Mouse (Mus musculus) heart, embryonic 12.5 days (tissue): ENCODE measurements at regions not wholly inside any gene's neighbourhood (a gene's known extent, or its start where the extent isn't known, plus 50 kb on each side); places are given as distances from the start of the nearest gene placed in this dataset.

Experiments
- ATAC-seq: fragments of 200-750 bp; cut with Nextera tagmentation; 2 replicates; pipeline ENCODE4 v1.8.0; 2017; ENCODE audit warnings: moderate TSS enrichment, moderate library complexity; ENCODE audit not compliant: insufficient number of reproducible peaks, low FRiP score
- H3K27ac ChIP-seq: fragments of 300-500 bp; sonication (generic); 2 replicates; pipeline ENCODE4 v1.5.1; 2016; ENCODE audit warnings: mild to moderate bottlenecking, moderate library complexity; ENCODE audit not compliant: poor library complexity, severe bottlenecking
- H3K27me3 ChIP-seq: fragments of 300-500 bp; sonication (generic); replicated peaks from 2 replicates; pipeline ENCODE4 v1.6.1; 2016; ENCODE audit warnings: mild to moderate bottlenecking, moderate library complexity
- H3K36me3 ChIP-seq: fragments of 300-500 bp; sonication (generic); 2 replicates; pipeline ENCODE4 v1.6.1; 2016; ENCODE audit warnings: mild to moderate bottlenecking, moderate library complexity
- H3K4me1 ChIP-seq: fragments of 300-500 bp; sonication (generic); replicated peaks from 2 replicates; pipeline ENCODE4 v1.6.1; 2016; ENCODE audit warnings: mild to moderate bottlenecking
- H3K4me2 ChIP-seq: fragments of 300-500 bp; sonication (generic); 2 replicates; pipeline ENCODE4 v1.6.1; 2016; ENCODE audit warnings: mild to moderate bottlenecking, moderate library complexity
- H3K4me3 ChIP-seq: fragments of 300-500 bp; sonication (generic); 2 replicates; pipeline ENCODE4 v1.5.1; 2016; ENCODE audit warnings: mild to moderate bottlenecking
- H3K9ac ChIP-seq: fragments of 300-500 bp; sonication (generic); 2 replicates; pipeline ENCODE4 v1.6.1; 2016; ENCODE audit warnings: mild to moderate bottlenecking, moderate library complexity
- H3K9me3 ChIP-seq: fragments of 300-500 bp; sonication (generic); replicated peaks from 2 replicates; pipeline ENCODE4 v1.6.1; 2016; ENCODE audit warnings: mild to moderate bottlenecking, moderate library complexity
- WGBS: fragments of 180-500 bp; shearing (Covaris S2); methylation state at CpG from one replicate; pipeline ENCODE4 v1.1.7; 2016; 5-methylcytosine and 5-hydroxymethylcytosine counted together

DNA sequence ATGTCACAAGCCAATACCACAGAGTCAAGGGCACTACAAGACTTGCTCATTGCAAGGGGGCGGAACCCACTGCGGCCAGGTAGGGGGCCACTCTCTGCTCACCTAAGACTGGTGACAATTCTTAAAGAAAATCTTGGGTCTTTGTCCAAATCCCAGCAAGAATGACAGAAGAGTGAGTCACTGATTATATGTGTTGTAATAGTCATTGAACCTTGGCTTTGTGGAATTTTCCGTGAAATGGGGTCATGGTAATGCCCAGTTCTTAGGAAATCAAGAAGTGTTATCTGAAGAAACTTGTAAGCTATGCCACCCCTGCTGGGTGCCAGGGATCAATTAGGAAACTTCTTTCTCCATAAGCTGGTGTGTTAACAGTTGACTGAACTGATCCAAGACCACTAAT, 249.3 kb upstream of the Adgrl2 start:
- WGBS = 90% methylated on average over 3 of the region's 3 CpGs
- H3K4me3 ChIP-seq = no peak overlapping the region
- H3K4me2 ChIP-seq = no peak overlapping the region
- H3K9me3 ChIP-seq = no peaks in the 10 kb centered on the region
- no peak overlapping the region for H3K9ac ChIP-seq
- ATAC-seq = no peak
- H3K36me3 ChIP-seq = no peaks in the 10 kb centered on the region
- H3K27ac ChIP-seq = no peak overlapping the region
- H3K27me3 ChIP-seq = no peaks in the 10 kb centered on the region
- peaks cover 4% of the 10 kb centered on the region; the same call in 1 of the 2 replicates for H3K4me1 ChIP-seq

DNA sequence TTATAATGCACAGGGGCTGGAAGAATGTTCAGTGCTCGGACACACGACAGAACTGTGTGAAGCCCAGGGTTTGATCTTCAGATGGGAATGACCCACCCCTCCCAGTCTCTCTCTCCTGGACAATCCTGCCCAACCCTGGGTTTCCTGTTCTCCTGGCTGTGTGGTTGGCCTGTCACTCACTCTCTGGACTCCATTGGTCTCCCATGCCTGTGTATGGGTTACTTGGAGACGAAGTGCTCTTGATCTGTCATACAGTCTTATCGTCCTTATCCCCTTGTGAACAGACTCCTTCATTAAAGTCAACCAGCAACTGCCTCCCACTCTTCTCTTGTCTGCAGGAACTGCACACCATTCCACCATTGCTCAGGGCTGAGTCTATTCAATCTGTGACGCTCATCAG, 247.7 kb upstream of the Adgrl2 start:
- Histone ChIP-seq H3K4me3 (no peak overlapping the region), H3K9ac (no peak overlapping the region), H3K27me3 (no peaks in the 10 kb centered on the region), H3K4me1 (peaks cover 4% of the 10 kb centered on the region; the same call in 1 of the 2 replicates), H3K9me3 (no peaks in the 10 kb centered on the region), H3K36me3 (no peaks in the 10 kb centered on the region), H3K4me2 (no peak overlapping the region), H3K27ac (no peak overlapping the region)
- ATAC-seq = no peak
- WGBS = 71% methylated on average over 5 of the region's 5 CpGs

DNA sequence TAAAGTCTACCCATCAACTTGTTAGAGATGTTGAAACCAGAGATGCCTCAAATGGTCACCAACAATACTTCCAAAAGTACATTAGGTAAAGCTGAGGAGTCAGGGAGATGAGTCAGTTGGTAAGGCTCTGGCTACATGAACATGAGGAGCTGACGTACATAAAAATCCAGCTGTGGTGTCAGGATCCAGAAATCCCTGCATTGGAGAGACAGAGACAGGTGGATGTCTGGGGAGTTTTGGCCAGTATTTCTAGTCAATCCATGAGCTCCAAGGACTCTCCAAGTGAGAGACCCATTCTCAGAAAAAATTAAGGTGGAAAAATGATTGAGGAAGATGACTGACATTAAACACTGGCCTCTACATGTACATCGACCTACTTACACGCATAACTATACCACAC, 244.8 kb upstream of the Adgrl2 start:
- Histone ChIP-seq H3K4me2 (no peak overlapping the region), H3K9me3 (no peaks in the 10 kb centered on the region), H3K4me3 (no peak overlapping the region), H3K4me1 (no peaks in the 10 kb centered on the region), H3K9ac (no peak overlapping the region), H3K36me3 (no peaks in the 10 kb centered on the region), H3K27ac (no peak overlapping the region), H3K27me3 (no peaks in the 10 kb centered on the region)
- WGBS = 94% methylated on average over 3 of the region's 3 CpGs
- ATAC-seq = no peak

DNA sequence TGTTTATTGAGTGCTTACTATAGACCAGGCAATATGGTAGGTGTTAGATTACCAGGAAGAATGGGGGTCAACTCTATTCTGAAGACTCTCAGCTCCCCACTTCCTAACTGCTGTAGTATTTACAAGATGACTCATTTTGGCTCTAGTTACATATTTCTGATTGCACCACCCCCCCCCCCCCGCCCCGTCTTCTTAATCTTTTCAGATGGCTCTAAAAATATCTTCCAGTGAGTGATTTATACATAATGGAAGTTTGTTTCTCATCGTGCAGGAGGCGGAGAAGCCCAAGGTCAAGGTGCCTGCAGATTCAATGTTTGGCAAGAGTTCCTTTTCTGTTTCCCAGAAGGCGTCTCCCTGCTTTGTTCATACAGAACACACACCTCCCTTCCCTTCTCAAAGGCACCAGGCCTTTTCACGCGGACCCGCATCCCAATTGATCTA, 243.4 kb upstream of the Adgrl2 start:
- WGBS = 70% methylated on average over 8 of the region's 8 CpGs
- Histone ChIP-seq H3K27me3 (no peaks in the 10 kb centered on the region), H3K4me1 (no peaks in the 10 kb centered on the region), H3K9me3 (no peaks in the 10 kb centered on the region), H3K4me3 (no peak overlapping the region), H3K27ac (no peak overlapping the region), H3K9ac (no peak overlapping the region), H3K36me3 (no peaks in the 10 kb centered on the region), H3K4me2 (no peak overlapping the region)
- no peak for ATAC-seq

DNA sequence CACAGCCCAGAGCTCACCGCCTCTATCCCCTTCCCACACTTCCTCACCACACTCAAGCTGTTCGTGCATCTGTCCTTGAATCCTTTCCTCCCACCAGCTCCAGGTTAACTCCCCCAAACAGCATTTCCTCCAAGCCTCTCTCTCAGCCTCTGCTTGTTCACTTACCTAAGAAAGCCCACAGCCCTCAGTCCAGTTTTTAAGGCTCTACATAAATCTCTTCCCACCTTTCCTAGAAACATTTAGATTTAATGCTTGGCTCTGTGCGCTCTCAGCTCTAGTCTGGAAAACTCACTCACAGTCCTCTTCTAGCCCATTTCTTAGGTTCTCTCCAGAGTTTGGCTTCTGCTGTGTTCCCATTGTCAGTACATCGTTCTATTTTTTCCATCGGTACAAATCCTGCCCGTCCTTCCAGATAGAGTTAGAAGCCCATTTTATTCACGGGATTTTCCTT, 242.9 kb upstream of the Adgrl2 start:
- ATAC-seq = no peak
- WGBS = 66% methylated on average over 7 of the region's 7 CpGs
- no peak overlapping the region for H3K27ac ChIP-seq

DNA sequence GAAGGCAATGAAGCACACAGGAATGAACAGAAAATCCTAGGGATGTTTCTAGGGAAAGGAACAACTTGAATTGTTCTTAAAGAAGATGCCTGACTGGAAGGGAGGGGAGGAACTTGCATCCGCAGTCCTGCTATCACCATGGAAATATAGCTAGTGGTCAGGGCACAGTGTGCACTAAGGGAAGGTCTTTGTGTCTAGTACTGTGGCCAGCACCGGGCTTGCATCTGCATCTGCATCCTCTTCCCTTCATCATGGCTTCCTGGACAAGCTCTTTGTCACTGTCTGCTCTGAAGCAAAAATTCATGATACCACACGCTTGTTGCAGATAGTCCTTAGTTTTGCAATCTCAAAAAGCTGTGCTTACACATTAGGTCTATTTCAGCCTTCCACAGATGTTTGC, 241.0 kb upstream of the Adgrl2 start:
- no peak for ATAC-seq
- Histone ChIP-seq H3K4me3 (no peak overlapping the region), H3K36me3 (no peaks in the 10 kb centered on the region), H3K4me1 (no peaks in the 10 kb centered on the region), H3K9me3 (no peaks in the 10 kb centered on the region), H3K27me3 (no peaks in the 10 kb centered on the region), H3K4me2 (no peak overlapping the region), H3K27ac (no peak overlapping the region), H3K9ac (no peak overlapping the region)
- WGBS = 80% methylated on average over 3 of the region's 3 CpGs

More for the DNA sequence above, 242.9 kb upstream of the Adgrl2 start:
- Histone ChIP-seq H3K27me3 (no peaks in the 10 kb centered on the region), H3K36me3 (no peaks in the 10 kb centered on the region), H3K9me3 (no peaks in the 10 kb centered on the region), H3K4me3 (no peak overlapping the region), H3K4me1 (no peaks in the 10 kb centered on the region), H3K4me2 (no peak overlapping the region), H3K9ac (no peak overlapping the region)

DNA sequence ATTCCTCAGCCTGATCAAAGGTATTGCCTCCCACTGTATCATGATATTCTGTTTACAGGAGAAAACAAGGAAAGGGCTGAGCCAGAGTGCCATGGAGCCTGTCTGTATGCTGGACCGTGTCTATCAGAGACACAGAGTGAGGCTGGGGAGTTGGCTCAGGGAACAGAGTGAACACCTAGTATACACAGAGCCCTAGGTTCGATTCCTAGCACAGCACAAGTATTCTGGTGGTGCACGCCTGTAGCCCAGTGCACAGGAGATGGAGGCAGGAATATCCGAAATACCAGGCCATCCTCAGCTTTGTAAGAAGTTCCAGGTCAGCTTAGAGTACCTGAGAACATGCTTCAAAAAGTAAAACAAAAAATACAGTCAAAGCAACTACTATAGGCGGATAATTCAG, 237.2 kb upstream of the Adgrl2 start:
- no peak overlapping the region for H3K27ac ChIP-seq
- no peak overlapping the region for H3K9ac ChIP-seq
- H3K4me2 ChIP-seq = no peak overlapping the region
- WGBS = 79% methylated on average over 5 of the region's 5 CpGs
- H3K36me3 ChIP-seq = no peaks in the 10 kb centered on the region
- no peak overlapping the region for H3K4me3 ChIP-seq
- ATAC-seq = no peak
- no peaks in the 10 kb centered on the region for H3K27me3 ChIP-seq
- H3K4me1 ChIP-seq = no peaks in the 10 kb centered on the region
- no peaks in the 10 kb centered on the region for H3K9me3 ChIP-seq

DNA sequence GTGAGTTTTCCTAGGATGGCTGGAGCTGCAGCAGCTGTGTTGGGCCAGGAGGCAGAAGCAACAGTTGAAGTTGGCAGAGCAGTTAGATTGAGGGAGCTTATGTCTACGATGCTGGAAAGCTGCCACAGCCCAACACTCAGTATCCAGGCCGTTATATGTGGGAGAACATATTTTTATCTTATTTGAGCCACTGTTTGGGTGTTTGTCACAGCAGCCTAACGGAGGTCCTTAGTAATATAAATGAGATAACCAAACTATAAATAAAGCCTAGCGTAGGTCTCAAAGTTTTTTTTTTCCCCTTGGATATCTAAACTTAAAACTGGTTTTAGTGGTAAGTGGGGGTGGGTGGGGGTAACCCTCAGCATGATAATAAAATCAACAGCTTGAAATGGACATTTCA, 236.4 kb upstream of the Adgrl2 start:
- 42% methylated on average over 4 of the region's 4 CpGs for WGBS
- no peak for ATAC-seq

DNA sequence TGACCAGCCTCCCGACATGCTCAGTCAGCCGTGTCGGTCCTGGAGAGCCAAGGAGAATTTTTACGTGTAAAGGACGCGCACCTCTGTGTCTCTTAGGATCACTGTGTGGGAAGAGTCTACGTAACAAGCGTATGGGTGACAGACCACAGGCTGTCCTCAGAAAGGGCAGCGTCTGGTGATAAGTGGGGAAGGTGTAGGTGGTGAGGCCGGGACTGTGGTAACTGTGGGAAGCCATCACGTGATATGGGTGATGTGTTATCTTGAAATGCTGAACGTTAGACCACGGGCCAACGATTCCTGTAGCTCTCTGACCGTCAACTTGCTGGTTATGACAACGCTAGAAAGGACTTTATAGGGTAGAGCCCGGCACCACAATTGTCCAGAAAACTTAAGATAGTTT, 235.3 kb upstream of the Adgrl2 start:
- Histone ChIP-seq H3K4me3 (no peak overlapping the region), H3K4me2 (no peak overlapping the region), H3K36me3 (no peaks in the 10 kb centered on the region), H3K27ac (no peak overlapping the region), H3K9ac (no peak overlapping the region), H3K9me3 (no peaks in the 10 kb centered on the region), H3K4me1 (no peaks in the 10 kb centered on the region), H3K27me3 (no peaks in the 10 kb centered on the region)
- no peak for ATAC-seq
- 71% methylated on average over 17 of the region's 17 CpGs for WGBS

More for the DNA sequence above, 236.4 kb upstream of the Adgrl2 start:
- Histone ChIP-seq H3K27me3 (no peaks in the 10 kb centered on the region), H3K27ac (no peak overlapping the region), H3K4me2 (no peak overlapping the region), H3K4me1 (no peaks in the 10 kb centered on the region), H3K9me3 (no peaks in the 10 kb centered on the region), H3K36me3 (no peaks in the 10 kb centered on the region), H3K4me3 (no peak overlapping the region), H3K9ac (no peak overlapping the region)

DNA sequence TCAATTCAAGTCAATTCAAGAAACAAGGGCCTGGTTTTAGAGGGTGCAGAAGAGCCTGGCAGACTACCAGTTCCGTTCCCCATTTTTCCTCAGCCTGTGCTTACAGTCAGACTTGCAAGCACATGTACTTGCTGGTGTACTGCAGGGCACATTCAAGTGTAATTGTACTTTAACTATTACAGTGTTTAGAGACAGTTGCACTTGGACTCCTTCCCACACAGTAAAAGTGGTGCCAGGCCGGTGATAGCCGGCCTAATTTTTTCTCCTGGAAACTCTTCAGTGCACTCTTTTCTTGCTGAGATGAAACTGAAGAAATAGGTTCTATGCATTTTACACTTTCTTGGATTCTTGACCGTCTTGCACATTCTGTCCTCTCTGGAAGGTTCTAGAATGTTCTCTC, 233.9 kb upstream of the Adgrl2 start:
- Histone ChIP-seq H3K36me3 (no peaks in the 10 kb centered on the region), H3K9me3 (no peaks in the 10 kb centered on the region), H3K9ac (no peak overlapping the region), H3K4me2 (no peak overlapping the region), H3K4me1 (peaks cover 11% of the 10 kb centered on the region; the same call in 1 of the 2 replicates), H3K4me3 (no peak overlapping the region), H3K27ac (no peak overlapping the region), H3K27me3 (no peaks in the 10 kb centered on the region)
- no peak for ATAC-seq
- WGBS = 76% methylated on average over 4 of the region's 4 CpGs

DNA sequence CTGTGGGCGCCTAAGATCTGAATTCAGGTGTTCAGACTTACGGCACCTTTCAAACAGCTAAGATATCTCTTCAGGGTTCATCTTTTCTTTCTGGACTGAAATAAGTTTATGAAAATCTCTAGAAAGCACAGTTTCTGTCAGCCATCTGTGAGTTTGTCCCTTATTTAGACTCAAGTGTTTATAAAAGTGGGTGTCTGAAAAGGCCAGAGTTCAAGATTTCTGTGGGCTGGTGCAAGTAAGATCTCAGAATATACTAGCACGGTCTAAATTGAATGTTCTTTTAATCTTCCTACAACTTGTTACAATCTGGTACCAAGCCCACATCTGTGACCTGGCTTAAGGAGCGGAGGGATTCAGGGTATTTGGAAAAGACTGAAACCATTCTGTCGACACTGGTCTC, 233.4 kb upstream of the Adgrl2 start:
- Histone ChIP-seq H3K36me3 (no peaks in the 10 kb centered on the region), H3K27me3 (no peaks in the 10 kb centered on the region), H3K27ac (no peak overlapping the region), H3K4me3 (no peak overlapping the region), H3K9ac (no peak overlapping the region), H3K4me2 (no peak overlapping the region), H3K9me3 (no peaks in the 10 kb centered on the region), H3K4me1 (peaks cover 14% of the 10 kb centered on the region; the same call in 1 of the 2 replicates)
- no peak for ATAC-seq
- WGBS = 87% methylated on average over 5 of the region's 5 CpGs

DNA sequence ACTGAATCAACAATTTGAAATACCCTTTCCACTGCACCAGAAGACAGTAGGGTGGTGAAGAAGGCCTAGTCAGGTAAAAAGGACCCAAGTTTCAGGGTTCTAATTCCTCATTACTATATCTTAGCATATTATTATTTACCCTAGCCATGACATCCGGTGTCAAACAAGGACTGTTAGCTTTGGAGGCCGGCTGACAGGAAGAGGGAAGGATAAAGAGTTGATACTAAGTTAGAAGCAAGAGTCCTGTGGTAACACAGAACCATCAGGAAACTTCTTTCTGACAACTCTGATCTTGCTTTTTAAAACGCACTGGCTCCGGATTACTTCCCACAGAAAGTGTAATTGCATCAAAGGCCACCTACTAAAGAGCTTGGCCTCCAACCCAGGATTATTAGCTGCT, 230.6 kb upstream of the Adgrl2 start:
- WGBS = 51% methylated on average over 4 of the region's 4 CpGs
- Histone ChIP-seq H3K27me3 (no peaks in the 10 kb centered on the region), H3K4me1 (peaks cover 19% of the 10 kb centered on the region; the same call in 1 of the 2 replicates), H3K36me3 (no peaks in the 10 kb centered on the region), H3K4me2 (no peak overlapping the region), H3K9me3 (no peaks in the 10 kb centered on the region), H3K4me3 (no peak overlapping the region), H3K27ac (no peak overlapping the region), H3K9ac (no peak overlapping the region)
- ATAC-seq = no peak
